Mouse (Mus musculus): Measurements from ENCODE around the gene Rad51c. TPM values are rescaled to one million over a fixed set of nuclear protein-coding genes. Genes with fewer than 3 reads are reported as not detected.
"Not testable (repeated sequence)": the region's sequence is repeated elsewhere in the genome, so short reads cannot be mapped to it uniquely, and the experiment has no call there.

Rad51c gene
- 1 to 10 TPM; 3.5 to 4.4 TPM for total RNA-seq (2021)

DNA sequence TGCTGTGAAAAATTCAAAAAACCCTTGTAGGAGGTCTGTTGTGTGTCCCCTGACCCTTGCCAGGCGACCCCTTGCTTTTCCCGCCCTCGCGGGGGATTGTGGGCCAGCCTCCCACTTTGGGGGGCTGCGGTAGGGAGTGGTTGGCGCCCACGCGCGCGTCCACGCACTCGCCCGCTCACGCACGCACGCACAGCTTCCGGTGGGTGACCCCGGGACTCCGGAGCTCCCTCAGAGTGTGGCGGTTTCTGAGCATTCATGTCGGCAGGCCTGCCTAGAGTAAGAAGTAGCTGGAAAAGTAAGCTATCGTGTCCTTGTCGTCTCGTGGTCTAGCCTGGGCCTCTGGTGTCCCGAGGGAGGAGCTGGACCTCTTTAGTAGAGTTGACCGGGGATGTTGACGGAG lies at the start of gene Rad51c, which contains the start of gene Tex14:
Gene Rad51c (minus strand): TSS at position 79 of the 400 bp plus-strand sequence.
Gene Tex14 (plus strand): TSS at position 190 of the 400 bp plus-strand sequence.
- peak in 1 of 2 experiments; percentile 7 for DNase-seq (ENCODE audit: extremely low spot score in 1 of 2, low spot score in 1 of 2)

DNA sequence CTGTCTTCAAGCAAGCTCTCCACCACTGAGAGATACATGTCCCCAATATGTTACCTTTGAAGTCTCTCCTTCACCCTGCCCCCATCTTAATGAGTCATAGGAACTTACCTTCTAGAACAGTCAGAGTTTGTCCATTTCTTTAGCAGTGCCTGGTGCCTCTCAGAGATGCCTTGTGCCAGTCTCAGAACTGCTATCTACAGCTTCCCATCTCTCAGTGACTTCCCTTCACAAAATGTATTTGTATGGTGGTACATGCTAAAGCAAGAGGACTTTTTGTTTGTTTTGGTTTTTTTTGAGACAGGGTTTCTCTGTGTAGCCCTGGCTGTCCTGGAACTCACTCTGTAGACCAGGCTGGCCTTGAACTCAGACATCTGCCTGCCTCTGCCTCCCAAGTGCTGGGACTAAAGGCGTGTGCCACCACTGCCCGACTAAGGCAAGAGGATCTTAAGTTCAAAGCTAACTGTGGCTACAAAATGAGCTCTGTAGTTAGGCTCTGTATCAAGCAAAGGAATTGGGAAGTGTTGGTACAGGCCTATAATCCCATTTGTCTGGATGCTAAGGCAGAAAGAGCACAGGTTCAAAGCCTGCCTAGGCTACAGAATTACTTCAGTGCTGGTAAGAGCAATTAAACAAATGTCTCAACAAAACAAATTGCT lies 49.4 kb upstream of the Rad51c start:
- no peak for DNase-seq (ENCODE audit: extremely low spot score in 1 of 2, low spot score in 1 of 2)

DNA sequence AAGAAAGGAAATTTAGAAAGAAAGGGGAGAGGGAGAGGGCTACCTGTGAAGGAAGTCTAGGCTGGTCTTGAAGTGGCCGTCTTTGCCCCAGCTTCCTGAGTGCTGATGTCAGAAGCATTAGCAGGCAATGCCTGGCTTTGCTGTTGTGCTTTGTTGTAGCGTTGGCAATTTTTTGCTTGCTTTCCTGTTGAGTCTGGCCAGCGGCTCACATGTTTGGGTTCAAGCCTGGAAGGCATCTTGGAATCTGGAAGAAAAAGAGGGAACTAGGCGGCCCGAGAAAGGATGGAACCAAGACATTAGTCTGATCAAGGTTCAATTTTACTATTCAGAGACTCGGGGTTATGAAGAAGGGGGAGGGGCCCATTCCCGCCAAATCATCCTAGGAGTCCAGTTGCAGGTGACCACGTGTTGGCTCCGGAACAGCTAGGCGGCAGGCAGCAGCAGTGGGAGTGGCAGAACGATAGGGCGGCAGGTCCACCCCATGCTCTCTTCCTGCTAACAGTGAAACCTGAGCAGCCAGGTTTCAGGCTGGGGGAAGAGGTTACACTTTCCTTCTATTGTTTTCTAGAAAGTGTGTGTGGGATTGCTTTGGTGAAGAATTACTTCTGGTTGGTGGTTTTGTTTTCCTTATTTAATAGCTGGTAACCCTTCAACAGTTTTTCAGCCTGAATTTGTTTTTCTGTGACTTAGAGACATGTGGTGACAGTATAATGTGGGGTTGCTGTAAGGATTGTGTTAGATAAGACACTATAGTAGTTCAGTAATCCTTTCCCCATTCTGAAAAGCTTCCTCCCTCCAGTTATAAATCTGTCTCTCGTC lies 48.7 kb upstream of the Rad51c start:
- DNase-seq (ENCODE audit: extremely low spot score in 1 of 2, low spot score in 1 of 2): no peak

DNA sequence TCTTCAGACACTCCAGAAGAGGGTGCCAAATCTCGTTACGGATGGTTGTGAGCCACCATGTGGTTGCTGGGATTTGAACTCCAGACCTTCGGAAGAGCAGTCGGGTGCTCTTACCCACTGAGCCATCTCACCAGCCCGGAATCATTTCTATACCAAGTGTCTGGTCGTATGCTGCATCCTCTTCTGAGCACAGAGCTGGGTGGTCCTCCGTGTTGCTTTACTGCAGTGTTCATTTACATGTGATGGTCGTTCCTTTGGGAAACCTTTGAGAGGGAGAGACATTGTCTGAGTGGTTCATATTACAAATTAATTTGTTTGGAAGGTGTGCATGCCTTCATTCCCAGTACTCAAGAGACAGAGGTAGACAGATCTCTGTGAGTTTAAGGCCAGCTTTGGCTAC lies 48.0 kb upstream of the Rad51c start:
- DNase-seq (ENCODE audit: extremely low spot score in 1 of 2, low spot score in 1 of 2): not testable (repeated sequence)

DNA sequence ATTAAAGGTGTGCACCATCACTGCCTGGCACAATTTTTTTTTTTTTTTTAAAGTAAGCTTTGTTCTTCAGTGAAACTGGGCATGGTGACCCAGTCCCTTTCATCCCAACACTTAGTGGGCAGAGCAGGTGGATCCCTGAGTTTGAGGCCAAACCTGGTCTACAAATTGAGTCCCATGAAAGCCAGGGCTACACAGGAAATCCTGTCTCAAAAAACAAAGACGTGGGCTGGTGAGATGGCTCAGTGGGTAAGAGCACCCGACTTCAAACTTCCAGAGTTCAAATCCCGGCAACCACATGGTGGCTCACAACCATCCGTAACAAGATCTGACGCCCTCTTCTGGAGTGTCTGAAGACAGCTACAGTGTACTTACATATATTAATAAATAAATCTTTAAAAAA lies 45.1 kb upstream of the Rad51c start:
- not testable (repeated sequence) for DNase-seq (ENCODE audit: extremely low spot score in 1 of 2, low spot score in 1 of 2)

DNA sequence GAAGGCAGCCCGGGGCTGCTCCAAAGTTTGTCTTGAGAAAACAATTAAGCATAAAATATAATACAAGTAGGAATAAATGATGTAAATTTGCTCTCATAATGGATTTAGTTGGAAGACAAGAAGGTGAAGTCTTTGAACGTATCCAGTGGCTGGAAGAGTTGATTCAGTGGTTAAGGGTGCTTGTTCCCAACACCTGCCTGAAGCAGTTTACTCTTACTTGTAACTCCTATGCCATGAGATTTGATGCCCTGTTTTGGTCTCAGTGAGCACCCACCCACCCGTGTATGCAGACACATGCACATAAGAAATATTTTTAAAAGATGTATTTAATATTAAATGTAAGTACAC lies 44.4 kb upstream of the Rad51c start:
- no peak for DNase-seq (ENCODE audit: extremely low spot score in 1 of 2, low spot score in 1 of 2)

DNA sequence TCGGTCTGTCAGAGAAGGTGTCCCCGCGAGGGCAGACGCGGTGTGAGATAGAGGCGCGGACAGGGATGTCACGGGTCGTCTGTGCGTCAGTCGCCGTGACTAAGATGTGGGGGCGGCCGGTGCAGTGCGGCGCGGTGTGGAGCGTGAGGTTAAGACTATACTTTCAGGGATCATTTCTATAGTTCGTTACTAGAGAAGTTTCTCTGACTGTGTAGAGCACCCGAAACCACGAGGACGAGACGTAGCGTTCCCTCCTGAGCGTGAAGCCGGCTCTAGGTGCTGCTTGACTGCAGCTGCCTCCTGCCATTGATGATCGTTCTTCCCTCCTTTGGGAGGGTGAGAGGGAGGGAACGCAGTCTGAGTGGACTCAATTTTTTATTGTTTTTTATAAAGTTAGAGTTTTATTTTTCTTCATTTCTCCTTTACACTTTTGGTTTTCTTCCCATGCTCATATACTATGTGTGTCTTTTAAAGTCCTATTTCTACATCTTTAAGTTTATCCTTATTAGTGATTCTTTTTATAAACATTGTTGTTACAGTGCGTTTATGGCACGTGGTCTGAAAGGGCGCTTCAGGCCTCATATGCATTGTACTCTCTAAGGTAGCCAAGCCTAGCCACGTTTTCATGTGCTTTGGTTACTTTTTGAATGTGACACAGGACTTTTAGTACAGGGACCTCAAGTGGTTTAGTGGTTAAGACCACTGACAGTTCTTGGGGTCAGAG lies 43.9 kb upstream of the Rad51c start:
- not testable (repeated sequence) for DNase-seq (ENCODE audit: extremely low spot score in 1 of 2, low spot score in 1 of 2)

DNA sequence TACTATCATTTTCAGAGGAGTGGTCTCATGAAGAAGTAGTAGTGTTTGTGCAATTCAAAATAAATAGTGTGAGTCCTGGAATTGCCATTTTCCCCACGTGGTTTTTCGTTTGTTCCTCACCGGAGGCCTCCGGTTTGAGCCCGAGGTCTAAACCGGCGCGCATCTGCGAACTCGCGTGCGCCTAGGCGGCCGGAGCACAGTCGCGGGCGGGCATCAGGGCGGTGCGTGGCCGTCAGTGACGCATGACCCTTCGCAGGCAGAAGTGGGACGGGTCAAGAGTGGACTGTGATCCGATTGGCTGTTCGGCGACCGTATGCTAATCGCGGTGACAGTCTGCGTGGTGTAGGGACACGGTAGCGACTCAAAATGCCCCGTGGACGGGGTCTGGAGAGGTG lies 43.3 kb upstream of the Rad51c start:
- DNase-seq (ENCODE audit: extremely low spot score in 1 of 2, low spot score in 1 of 2): peak; percentile 69 to 70

DNA sequence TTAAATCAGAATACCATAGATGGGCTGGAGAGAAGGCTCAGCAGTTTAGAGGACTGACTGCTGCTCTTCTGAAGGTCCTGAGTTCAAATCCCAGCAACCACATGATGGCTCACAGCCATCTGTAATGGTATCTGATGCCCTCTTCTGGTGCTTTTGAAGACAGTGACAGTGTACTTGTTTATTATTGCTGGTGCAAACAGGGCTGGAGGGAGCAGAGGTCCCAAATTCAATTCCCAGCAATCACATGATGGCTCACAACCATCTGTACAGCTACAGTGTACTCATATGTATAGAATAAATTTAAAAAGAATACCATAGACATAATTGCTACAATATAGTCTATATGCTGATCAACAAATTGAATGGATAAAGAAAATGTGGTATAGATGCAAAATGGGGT lies 42.7 kb upstream of the Rad51c start:
- DNase-seq (ENCODE audit: extremely low spot score in 1 of 2, low spot score in 1 of 2): no peak

DNA sequence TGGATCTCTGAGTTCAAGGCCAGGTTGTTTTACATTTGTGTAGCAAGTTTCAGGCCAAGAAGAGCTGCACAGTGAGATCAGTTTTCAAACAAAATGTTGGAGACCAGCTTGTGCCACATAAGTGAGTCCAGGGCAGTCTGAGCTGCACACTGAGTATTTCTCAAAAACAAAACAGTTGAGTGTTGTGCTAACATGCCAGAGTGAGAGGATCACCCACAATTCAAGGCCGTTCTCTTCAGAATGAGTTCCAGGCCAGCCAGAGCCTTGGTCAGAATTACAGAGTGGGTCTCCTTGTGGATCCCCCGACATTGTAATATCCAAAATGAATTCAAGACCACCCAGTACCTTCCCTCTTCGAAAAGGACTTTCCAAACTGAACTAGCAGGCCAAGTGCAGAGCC lies 41.4 kb upstream of the Rad51c start:
- DNase-seq (ENCODE audit: extremely low spot score in 1 of 2, low spot score in 1 of 2): no peak

DNA sequence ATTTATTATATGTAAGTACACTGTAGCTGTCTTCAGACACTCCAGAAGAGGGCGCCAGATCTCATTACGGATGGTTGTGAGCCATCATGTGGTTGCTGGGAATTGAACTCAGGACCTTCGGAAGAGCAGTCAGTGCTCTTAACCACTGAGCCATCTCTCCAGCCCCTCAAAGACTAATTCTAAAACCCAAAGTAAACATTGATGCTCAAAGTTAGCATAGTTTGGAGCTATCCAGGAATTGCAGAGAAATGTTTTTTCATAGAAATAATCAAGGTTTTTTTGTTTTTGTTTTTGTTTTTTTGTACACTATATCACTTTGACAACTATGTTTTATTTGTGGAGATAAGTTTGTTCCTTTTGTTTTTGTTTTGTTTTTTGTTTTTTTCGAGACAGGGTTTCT lies 40.8 kb upstream of the Rad51c start:
- DNase-seq (ENCODE audit: extremely low spot score in 1 of 2, low spot score in 1 of 2): not testable (repeated sequence)

DNA sequence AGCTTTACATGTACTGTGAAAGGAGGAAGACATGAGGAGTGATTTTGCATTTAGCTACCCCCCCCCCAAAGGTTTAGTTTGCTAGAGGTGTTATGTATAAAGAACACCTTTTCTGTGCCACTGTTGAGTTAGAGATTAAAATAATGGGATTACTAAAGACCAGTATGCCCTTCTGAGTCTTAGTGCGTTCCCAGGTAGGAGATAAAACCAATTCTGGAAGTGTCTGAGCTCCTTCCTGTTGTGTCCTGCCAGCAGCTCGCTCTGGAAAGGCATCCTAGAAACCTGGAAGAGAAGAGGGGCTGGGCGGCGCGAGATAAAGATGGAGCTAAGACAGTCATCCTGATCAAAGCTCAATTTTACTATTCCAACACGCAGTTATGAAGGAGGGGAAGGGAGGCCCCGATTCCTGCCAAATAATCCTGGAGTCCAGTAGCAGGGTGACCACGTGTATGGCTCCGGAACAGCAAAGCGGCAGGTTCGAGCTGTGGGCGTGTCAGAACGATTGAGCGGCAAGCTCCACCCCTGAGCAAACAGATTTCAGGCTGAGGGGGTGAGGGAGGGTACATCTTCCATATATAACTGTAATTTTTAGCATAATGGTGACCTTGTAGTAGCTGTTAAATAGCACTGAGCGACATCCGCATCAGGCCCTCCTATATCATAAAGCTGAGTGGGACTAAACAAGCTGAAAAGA lies 40.1 kb upstream of the Rad51c start:
- DNase-seq (ENCODE audit: extremely low spot score in 1 of 2, low spot score in 1 of 2): no peak

DNA sequence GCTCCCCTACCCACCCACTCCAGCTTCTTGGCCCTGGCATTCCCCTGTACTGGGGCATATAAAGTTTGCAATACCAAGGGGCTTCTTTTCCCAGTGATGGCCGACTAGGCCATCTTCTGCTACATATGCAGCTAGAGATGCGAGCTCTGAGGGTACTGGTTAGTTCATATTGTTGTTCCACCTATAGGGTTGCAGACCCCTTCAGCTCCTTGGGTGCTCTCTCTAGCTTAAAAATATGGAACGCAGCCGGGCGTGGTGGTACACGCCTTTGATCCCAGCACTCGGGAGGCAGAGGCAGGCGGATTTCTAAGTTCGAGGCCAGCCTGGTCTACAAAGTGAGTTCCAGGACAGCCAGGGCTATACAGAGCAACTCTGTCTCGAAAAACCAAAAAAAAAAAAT lies 39.3 kb upstream of the Rad51c start:
- DNase-seq (ENCODE audit: extremely low spot score in 1 of 2, low spot score in 1 of 2): not testable (repeated sequence)

DNA sequence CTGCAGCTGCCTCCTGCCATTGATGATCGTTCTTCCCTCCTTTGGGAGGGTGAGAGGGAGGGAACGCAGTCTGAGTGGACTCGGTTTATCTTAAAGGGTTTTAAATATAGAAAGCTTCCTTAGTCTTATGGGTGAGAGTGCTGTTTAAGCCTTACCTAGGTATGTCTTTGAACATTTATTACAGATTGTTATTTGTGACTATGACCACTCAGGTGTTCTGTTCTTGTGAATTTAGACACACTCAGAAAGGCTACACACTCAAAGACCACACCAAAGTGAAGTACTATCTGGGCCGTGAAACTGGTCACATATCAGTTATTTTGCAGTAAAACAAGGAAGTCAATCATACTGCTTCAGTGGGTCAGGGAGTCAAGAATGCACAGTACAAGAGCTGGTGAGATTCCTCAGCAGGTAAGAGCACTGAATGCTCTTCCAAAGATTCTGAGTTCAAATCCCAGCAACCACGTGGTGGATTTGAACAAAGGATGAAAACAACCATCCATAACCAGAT lies 38.7 kb upstream of the Rad51c start:
- DNase-seq (ENCODE audit: extremely low spot score in 1 of 2, low spot score in 1 of 2): no peak

DNA sequence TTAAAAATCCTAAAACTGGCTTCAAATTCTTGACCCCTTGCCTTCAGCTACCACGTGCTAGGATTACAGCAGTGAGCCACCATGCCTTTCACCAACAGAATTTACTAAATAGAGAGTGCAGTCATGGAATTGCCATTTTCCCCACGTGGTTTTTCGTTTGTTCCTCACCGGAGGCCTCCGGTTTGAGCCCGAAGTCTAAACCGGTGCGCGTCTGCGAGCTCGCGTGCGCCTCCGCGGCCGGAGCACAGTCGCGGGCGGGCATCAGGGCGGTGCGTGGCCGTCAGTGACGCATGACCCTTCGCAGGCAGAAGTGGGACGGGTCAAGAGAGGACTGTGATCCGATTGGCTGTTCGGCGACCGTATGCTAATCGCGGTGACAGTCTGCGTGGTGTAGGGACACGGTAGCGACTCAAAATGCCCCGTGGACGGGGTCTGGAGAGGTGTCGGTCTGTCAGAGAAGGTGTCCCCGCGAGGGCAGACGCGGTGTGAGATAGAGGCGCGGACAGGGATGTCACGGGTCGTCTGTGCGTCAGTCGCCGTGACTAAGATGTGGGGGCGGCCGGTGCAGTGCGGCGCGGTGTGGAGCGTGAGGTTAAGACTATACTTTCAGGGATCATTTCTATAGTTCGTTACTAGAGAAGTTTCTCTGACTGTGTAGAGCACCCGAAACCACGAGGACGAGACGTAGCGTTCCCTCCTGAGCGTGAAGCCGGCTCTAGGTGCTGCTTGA lies 38.1 kb upstream of the Rad51c start:
- DNase-seq (ENCODE audit: extremely low spot score in 1 of 2, low spot score in 1 of 2): peak; percentile 53 to 56

DNA sequence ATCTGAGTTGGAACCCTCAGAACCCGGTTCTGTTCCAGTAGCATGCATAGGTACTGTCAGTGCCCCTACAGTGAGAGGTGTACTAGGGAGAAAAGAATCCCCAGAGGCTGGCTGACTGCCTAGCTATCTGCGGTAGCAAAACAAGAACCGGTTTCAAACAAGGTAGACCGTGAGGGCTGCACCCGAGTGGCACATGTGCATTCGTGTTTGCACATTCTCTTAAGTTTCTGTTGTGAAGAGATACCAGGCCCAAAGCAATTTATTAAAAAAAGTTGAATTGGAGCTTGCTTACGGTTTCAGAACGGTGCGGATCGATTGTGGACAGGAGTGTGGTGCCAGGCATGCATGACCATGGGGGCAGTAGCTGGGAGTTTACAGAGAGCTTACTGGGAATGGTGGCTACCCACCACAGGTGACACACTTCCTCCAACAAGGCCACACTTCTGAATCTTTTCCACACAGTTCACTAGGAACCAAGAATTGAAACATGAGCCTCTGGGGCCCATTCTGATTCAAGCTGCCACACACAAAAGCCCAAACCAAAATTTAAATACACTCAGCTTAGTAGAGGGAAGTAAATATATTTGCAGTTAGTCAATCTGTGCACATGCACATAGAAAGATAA lies 35.2 kb upstream of the Rad51c start:
- DNase-seq (ENCODE audit: extremely low spot score in 1 of 2, low spot score in 1 of 2): no peak

DNA sequence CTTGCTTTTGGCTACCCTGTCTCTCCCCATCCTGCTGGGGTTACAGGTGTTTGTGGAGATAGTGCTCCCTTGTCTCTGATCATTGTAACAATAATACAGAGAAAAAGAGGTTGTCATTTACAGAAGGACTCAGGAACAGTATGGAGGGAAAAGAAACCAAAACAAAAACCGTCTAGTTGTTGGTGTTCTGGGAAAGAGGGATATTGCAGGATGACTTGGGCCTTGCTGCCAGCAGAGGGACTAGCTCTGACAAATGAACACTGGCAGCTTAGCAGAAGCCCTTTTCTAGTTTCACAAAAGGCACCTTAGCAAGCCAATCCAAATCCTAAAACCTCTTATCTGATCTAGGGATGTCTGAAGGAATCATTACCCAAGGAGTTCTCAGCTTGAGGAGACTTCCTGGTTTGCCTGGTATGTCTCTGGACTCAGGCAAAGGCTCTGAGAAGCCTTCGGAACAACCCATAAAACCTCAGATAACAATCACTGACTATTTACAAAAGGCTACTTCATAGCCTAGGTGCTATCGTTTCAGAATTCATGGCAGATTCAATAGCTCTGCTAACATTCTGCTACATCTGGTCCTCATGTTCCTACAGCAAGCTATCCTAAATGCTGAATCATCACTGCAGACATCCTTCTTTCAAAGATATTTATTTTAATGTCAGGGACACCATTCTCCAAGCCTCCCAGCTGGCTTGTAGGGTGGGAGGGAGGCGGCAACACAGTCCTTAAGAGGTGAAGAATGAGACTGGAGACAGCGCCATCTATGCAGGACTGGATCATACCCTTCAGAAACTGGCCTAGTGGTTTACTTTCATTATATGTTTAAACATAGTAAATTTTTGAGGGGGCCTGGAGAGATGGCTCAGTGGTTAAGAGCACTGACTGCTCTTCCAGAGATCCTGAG lies 31.8 kb upstream of the Rad51c start:
- DNase-seq (ENCODE audit: extremely low spot score in 1 of 2, low spot score in 1 of 2): no peak

DNA sequence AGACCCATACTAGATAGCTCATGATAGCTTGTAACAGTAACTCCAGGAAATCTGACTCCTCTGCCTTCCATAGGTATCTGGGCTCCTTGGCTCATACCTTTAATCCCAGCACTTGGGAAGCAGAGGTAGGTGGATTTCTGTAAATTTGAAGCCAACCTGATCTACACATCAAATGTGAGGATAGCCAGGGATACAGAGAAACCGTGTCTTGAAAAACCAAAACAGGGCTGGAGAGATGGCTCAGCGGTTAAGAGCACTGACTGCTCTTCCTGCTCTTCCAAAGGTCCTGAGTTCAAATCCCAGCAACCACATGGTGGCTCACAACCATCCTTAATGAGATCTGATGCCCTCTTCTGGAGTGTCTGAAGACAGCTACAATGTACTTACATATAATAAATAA lies 30.4 kb upstream of the Rad51c start:
- not testable (repeated sequence) for DNase-seq (ENCODE audit: extremely low spot score in 1 of 2, low spot score in 1 of 2)

Measured in layer of hippocampus, postnatal 25 days (tissue).